Mouse (Mus musculus): ENCODE data around the gene Fubp3. TPM values are rescaled to one million over a fixed set of nuclear protein-coding genes. Genes with fewer than 3 reads are reported as not detected.
A peak's percentile ranks its signal among the peaks of the same experiment; 100 is the strongest.

Gene Fubp3
- polyA plus RNA-seq, 1 experiment: 17.0 TPM

GRCm38 (mm10) chr2:31638581-31639465, 66.4 kb downstream of the Fubp3 start:
- H3K4me1 ChIP-seq (ENCODE audit: control insufficient read depth, insufficient read depth, insufficient read length, low read length): no peaks in the 10 kb centered on the region; the same call in 1 of the 2 replicates
- no peak overlapping the region for H3K4me3 ChIP-seq (ENCODE audit: insufficient read depth, low read depth, low read length)
- H3K27ac ChIP-seq (replicated peaks; ENCODE audit: low read depth, low read length): no peak overlapping the region

DNA sequence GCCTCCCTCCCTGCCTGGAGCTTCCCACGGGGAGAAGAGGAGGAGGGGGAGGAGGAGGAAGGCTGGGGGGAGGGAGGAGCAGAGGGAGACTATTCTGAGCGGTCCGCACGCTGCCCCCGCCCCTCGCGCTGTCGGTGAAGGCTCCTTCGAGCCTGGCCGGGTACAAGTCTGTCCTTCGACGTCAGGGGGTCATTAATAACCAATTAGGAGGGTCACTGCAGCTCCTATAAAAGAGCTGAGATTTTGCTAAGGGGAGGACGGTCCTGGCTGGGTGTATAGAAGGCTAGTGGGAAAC, 67.0 kb downstream of the Fubp3 start:
- Histone ChIP-seq H3K4me1 (ENCODE audit: control insufficient read depth, insufficient read depth, insufficient read length, low read length) (no peaks in the 10 kb centered on the region; the same call in 1 of the 2 replicates), H3K4me3 (ENCODE audit: insufficient read depth, low read depth, low read length) (no peak overlapping the region), H3K27ac (replicated peaks; ENCODE audit: low read depth, low read length) (no peak overlapping the region)

- Histone ChIP-seq H3K4me1 (ENCODE audit: control insufficient read depth, insufficient read depth, insufficient read length, low read length) (no peaks in the 10 kb centered on the region; the same call in 1 of the 2 replicates), H3K27ac (replicated peaks; ENCODE audit: low read depth, low read length) (no peak within 1 kb of the TSS), H3K4me3 (ENCODE audit: insufficient read depth, low read depth, low read length) (peak within 1 kb of the TSS; percentile 33; the same call in 1 of the 2 replicates)
These were observed 67.6 kb downstream of the Fubp3 start, which contains the start of gene Prdm12 for GRCm38 (mm10) chr2:31639901-31640608. Gene Prdm12 (plus strand): TSS chr2:31640037.

DNA sequence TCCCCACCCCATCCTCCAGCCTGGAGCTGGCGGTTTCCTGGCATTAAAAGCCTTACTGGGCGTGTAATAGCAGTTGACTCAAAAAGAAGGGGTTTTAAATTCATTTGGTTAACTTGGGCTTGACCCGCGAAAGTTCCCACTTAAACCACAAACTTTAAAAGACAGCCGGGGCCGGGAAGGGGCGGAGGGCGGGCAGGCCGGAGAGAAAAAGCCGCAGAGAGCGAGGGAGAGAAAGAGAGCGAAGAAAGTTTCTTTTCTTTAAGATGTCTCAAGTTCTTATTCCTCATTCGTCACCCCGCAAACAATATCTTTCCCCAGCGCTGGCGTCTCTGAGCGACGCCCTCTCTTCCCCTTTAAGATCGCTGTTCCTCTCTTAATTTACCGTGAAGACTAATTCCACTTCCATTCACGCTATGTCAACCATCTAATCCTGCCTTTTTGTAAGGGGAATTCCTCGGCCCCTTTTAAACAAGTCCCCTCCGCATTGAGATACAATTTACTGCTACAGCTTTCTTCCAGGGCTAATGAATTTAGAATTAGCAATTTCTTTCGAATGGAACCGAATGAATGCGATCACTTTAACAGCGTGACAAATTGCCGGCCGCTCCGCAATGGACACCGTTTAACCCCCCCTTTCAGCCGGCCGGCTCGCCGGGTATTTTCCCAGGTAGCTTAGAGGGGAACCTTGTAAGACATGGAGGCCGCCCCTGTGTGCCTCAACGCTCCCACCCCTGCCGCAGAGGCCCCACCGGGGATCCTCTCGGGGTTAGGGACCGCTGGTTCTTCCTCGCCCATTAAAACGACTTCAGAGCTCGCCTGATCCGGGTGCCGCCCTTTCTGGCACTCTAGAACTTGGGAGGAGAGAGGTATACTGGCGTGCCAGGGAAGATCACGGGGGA, 68.4 kb downstream of the Fubp3 start:
- H3K27ac ChIP-seq (replicated peaks; ENCODE audit: low read depth, low read length): no peak overlapping the region
- H3K4me3 ChIP-seq (ENCODE audit: insufficient read depth, low read depth, low read length): peak overlapping the region; percentile 33
- no peaks in the 10 kb centered on the region; the same call in 1 of the 2 replicates for H3K4me1 ChIP-seq (ENCODE audit: control insufficient read depth, insufficient read depth, insufficient read length, low read length)

GRCm38 (mm10) chr2:31641508-31641830, 69.0 kb downstream of the Fubp3 start:
- no peak overlapping the region for H3K27ac ChIP-seq (replicated peaks; ENCODE audit: low read depth, low read length)

GRCm38 (mm10) chr2:31641929-31642328, 69.5 kb downstream of the Fubp3 start:
- no peak overlapping the region for H3K27ac ChIP-seq (replicated peaks; ENCODE audit: low read depth, low read length)
- H3K4me1 ChIP-seq (ENCODE audit: control insufficient read depth, insufficient read depth, insufficient read length, low read length): no peaks in the 10 kb centered on the region; the same call in 1 of the 2 replicates
- H3K4me3 ChIP-seq (ENCODE audit: insufficient read depth, low read depth, low read length): no peak overlapping the region

More at GRCm38 (mm10) chr2:31641508-31641830, 69.0 kb downstream of the Fubp3 start:
- Histone ChIP-seq H3K4me3 (ENCODE audit: insufficient read depth, low read depth, low read length) (no peak overlapping the region), H3K4me1 (ENCODE audit: control insufficient read depth, insufficient read depth, insufficient read length, low read length) (no peaks in the 10 kb centered on the region; the same call in 1 of the 2 replicates)

DNA sequence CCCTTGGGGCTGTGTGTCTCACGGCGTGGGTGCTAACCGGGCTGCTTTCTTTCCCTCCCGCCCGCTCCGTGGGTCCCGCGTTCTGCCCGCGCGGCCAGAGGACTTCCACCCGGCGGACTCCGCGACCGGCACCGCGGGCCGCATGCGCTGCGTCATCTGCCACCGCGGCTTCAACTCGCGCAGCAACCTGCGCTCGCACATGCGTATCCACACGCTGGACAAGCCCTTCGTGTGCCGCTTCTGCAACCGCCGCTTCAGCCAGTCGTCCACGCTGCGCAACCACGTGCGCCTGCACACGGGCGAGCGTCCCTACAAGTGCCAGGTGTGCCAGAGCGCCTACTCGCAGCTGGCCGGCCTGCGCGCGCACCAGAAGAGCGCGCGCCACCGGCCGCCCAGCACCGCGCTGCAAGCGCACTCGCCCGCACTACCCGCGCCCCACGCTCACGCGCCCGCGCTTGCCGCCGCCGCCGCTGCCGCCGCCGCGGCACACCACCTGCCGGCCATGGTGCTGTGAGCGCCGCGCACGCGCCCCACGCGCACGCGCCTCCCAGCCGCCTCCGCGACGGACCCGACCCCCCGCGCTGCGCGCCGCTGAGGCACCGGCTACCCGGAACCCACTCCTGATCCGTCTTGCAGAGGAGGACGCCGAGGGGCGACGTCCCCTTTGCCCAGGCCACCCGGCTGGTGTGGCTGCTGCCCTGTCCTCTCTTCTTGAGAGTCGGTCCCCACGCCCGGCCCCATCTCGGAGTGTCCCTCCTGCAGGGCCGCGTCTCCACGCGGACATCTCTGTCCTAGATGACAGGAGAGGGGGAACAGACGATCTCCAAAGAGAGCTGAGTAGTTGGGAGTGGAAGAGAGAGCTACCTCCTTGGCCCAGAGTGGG, 81.8 kb downstream of the Fubp3 start:
- Histone ChIP-seq H3K4me3 (ENCODE audit: insufficient read depth, low read depth, low read length) (peak overlapping the region; percentile 24), H3K27ac (replicated peaks; ENCODE audit: low read depth, low read length) (no peak overlapping the region), H3K4me1 (ENCODE audit: control insufficient read depth, insufficient read depth, insufficient read length, low read length) (0 out of 2 replicates have a peak, but pooled peaks cover 2% of the 10 kb centered on the region)

DNA sequence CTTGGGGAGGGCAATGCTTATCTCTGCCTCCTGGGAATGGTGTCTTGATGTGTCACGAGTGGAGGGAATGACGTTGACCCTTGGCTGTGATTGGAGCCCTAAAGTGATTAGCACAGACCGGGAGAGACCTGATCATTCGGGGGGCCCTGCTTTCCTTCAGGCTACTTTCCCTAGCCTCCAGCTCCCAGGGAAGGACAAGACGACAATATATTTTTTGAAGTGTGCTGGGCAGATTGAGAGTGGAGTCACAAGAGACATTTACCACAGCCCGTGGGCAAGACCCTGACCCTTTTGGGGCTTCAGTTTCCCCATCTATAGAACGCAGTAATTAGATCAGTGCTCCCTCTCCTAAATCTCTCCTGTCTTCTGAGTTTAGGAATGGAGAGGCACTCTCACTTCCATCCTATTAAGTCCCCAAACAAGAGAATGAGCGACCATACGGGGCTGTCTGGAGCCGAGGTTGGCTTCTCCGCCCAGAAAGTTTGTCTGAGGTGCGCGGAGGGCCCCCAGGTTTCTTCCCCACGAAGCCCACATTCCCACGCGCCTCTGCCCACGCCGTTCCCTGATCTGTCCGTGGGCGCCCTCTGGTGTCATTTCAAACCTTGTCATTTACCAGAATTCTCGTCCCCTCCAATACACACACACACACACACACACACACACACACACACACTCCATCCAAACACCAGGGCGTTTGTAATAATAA, 82.6 kb downstream of the Fubp3 start:
- Histone ChIP-seq H3K27ac (replicated peaks; ENCODE audit: low read depth, low read length) (no peak overlapping the region), H3K4me1 (ENCODE audit: control insufficient read depth, insufficient read depth, insufficient read length, low read length) (0 out of 2 replicates have a peak, but pooled peaks cover 2% of the 10 kb centered on the region), H3K4me3 (ENCODE audit: insufficient read depth, low read depth, low read length) (no peak overlapping the region)

- Histone ChIP-seq H3K4me1 (ENCODE audit: control insufficient read depth, insufficient read depth, insufficient read length, low read length) (0 out of 2 replicates have a peak, but pooled peaks cover 2% of the 10 kb centered on the region), H3K4me3 (ENCODE audit: insufficient read depth, low read depth, low read length) (no peak overlapping the region), H3K27ac (replicated peaks; ENCODE audit: low read depth, low read length) (no peak overlapping the region)
These were observed 83.9 kb downstream of the Fubp3 start for GRCm38 (mm10) chr2:31656374-31656773.

GRCm38 (mm10) chr2:31662939-31663803, 90.7 kb downstream of the Fubp3 start:
- Histone ChIP-seq H3K27ac (replicated peaks; ENCODE audit: low read depth, low read length) (no peak overlapping the region), H3K4me1 (ENCODE audit: control insufficient read depth, insufficient read depth, insufficient read length, low read length) (no peaks in the 10 kb centered on the region), H3K4me3 (ENCODE audit: insufficient read depth, low read depth, low read length) (no peak overlapping the region)

DNA sequence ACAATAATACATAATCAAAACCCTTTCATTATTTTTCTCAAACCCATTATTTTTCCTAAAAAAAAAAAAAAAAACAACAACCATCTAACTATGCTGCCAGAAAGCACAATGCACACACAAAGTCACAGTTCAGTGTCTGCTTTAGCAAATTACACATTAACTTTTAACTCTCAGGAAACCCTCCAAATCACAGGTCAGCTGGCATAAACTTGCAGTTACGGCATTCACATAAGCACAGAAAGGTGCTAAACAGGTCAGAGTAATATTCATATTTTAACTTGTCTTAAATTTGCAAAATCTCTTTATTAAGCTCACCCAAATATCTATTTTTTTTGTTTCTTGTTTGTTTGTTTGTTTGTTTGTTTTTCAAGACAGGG, 91.3 kb downstream of the Fubp3 start:
- H3K4me1 ChIP-seq (ENCODE audit: control insufficient read depth, insufficient read depth, insufficient read length, low read length): no peaks in the 10 kb centered on the region

More for the DNA sequence above, 91.3 kb downstream of the Fubp3 start:
- no peak overlapping the region for H3K4me3 ChIP-seq (ENCODE audit: insufficient read depth, low read depth, low read length)
- no peak overlapping the region for H3K27ac ChIP-seq (replicated peaks; ENCODE audit: low read depth, low read length)
